Mouse (Mus musculus): Measurements from ENCODE around the gene Synj2.
A peak's percentile ranks its signal among the peaks of the same experiment; 100 is the strongest.

The Synj2 gene

DNA sequence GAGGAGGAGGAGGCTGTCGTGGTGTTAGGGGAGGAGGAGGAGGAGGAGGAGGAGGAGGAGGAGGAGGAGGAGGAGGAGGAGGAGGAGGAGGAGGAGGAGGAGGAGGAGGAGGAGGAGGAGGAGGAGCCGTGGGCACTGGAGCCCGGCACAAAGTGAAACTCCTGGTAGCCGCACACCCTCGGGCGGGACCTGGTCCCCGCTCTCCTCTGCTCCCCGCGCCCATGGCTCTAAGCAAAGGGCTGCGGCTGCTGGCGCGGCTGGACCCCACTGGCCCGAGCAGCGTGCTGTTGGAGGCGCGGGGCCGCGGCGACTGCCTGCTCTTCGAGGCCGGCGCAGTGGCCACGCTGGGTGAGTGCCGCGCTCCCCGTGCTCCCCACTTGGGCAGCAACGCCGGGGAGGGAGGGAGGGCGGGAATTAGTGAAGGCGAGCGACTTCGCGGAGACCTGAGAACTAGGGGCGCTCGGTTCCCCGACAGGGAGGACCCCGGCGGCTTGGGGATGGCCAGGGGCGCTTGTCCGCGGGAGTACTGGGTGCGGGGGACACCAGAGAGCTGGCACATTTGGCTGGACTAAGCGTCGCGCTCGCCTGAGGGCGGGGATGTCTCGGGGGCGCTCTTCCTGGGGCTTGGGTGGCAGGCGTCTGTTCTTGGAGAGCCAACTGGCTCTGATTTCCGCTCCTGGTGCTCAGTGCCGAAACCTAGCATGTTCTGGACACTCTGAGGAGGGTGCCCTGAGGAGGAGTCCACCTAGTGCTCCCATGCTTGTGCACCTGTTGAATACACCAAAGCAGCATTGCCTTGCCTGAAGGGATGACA is at the start of gene Synj2:
Gene Synj2 (plus strand): TSS at position 51 of the 814 bp plus-strand sequence.
- no peak for DNase-seq (ENCODE audit: low read depth)

DNA sequence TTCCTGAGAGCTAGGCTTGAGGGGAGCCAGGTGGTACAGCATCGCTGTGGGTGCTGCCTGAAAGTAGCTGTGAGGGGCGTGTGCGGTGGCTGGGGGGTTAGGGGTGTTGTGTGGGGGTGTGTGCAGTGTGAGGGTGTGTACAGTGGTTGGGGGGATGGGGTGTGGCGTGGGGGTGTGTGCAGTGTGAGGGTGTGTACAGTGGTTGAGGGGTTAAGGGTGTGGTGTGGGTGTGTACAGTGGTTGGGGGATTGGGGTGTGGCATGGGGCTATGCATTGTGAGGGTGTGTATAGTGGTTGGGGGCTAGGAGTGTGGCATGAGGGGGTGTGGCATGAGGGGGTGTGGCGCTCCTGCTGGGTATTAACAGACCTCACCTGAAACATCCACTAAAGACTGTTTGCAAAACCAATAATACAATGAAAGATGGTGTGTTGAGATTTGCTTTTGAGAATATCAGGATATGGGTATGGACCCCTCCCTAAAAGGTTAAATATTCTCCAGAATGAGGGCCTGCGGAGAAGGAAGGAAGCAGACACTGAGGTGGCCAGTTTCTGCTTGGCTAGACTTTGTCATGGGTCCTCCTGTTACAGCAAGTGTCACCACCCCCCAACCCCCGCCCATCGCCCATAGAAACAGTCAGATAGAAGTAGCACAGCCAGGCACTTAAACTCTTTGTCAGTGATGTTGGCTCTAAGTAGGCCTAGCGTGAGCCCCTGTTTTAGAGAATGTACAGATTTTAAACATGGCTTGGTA is 49.0 kb upstream of the Synj2 start:
- no peak for DNase-seq (ENCODE audit: low read depth)

DNA sequence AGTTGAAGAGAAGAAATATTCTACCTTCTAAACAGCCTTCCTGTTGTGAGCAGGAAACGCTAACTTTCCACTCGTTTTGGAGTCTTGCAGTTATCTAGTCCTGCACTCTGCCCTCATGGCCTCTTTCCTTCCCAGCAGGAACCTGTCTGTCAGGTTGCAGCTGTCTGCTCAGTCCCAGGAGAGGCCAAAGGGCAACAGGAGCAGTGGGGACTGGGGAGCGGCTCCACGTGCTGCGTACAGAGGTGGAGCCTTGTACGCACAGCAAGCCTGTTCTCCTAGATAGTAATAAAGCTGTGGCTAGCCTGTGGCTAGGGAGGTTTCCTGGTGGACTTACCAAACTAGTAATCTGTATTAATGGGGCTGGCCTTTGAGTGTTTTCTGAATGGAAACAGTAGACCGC is 48.0 kb upstream of the Synj2 start:
- no peak for DNase-seq (ENCODE audit: low read depth)

DNA sequence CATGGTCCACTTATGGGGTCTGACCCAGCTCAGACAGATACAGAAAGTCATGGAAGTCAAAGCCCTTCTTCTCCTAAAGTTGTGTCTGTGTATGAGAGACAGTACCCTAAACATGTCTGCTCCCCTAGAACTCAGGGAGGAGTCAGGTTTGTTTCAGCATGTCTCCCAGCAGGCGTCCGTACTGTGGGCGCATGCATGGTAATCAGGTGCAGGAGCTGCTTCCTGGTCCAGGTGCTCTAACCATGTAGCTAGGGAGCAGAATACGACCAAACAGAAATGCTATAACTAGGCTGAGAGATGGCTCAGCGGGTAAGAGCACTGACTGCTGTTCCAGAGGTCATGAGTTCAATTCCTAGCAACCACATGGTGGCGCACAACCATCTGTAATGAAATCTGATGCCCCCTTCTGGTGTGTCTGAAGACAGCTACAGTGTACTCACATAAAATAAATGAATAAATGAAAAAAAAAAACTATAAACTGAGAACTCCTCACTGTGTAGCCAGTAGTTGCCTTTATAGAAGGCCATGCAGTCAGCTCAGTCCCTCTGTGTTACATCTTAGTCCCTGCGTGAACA is 47.4 kb upstream of the Synj2 start:
- no peak for DNase-seq (ENCODE audit: low read depth)

DNA sequence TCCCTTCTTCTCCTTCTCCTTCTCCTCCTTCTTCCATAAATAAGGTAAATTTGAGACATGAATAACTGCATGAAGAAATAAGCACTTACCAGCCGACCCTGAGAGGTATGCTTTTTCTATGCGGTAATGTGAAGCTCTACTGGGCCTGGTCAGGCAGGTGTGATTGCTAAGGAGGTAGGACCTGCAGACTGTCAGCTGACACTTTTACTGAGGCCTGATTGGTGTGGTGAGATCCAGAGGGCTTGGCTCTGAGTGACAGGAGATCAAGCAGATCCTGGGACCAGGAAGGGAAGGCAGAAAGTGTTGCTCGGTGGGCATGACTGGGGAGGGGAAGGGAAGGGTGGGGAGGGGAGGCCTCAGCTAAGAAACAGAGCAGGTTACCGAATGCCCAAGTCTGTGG is 45.0 kb upstream of the Synj2 start:
- no peak for DNase-seq (ENCODE audit: low read depth)

DNA sequence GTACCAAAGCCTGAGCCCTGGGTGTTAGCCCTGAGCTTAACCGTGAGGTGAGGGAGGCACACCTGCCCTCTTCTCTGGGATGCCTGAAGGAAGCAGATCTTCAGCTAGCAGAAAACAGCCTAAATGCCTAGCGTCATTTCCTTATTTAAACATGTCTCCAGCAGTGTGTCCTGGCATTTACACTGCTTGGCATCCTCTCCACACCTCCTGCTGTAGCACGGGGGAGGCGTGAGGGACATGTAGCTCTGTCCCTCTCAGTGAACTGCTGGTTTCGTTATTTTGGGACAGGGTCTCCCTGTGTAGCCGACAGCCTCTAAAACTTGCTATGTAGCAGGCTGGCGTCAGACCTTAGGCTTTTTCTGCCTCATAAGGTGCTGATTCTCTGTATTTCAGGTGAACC is 44.5 kb upstream of the Synj2 start:
- no peak for DNase-seq (ENCODE audit: low read depth)

DNA sequence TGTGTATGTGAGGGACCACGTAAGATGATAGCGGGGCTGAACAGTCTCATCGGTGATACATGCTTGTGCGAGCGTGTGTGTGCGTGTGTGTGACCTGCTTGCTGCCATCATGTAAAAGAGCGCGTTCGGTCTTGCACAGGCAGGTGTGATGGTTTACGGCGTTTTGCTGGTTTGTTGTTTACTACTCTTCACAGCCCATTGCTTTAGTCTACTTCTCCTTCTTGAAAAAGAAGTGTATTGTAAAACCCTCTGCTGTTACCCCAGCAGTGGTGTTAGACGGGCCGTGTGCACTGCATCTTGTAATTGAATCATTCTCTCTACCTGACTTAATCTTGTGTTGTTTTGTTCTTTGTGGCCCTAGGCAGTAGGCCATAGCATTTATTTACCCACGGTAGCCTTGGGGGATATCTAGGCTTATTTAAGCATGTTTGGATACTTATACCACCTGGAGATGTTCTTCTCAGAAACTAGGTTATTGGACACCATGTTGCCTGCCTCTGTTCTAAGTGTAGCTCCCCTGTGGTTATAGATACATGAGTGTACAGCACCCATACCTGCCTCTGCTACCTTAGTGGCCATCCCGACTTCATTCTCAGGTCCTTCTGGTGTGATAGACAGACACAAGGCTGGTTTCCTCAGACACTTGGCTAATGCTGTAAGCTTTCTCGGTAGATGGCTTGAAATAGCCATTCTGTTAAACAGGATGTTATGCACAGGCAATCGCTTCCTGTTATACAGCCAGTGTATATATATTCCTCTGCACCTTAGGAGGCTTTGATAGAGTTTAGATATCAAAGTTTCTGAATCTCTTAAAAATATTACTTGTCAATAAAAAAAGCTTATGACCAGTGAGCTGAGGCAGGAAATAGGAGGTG is 43.5 kb upstream of the Synj2 start:
- no peak for DNase-seq (ENCODE audit: low read depth)

DNA sequence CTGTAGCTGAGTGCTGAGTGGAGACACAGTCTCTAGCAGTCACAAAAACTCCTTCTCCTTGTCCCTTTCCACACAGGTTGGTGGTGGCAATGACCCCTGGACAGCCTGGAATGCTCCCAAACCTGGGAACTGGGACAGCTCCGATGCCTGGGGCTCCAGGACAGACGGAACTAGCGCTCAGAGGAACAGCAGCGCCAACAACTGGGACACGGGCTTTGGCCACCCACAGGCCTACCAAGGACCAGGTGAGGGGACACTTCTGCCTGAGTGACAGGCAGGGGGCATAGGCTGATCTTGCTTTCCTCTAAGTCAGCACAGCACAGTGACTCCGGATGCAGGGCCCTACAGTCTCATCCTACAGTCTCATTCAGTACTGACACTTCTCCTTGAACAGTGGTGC is 41.8 kb upstream of the Synj2 start:
- DNase-seq (ENCODE audit: low read depth), result no peak

DNA sequence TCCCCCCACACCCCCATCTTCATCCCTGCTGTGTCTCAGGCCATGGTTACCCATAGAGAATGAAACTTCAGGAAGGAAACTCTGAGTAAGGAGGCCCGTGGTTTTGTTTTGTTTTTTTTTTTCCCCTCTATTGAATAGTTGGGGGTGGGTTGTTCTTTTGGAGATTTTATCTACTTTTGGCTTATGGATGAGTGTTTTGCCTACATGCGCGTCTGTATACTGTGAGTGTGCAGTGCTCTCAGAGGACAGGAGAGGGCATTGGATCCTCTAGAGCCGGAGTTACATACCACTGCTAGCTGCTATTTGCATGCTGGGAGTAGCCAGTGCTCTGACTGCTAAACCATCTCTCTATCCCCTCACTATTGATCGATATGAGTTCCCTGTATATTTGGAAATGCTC is 39.7 kb upstream of the Synj2 start:
- no peak for DNase-seq (ENCODE audit: low read depth)

DNA sequence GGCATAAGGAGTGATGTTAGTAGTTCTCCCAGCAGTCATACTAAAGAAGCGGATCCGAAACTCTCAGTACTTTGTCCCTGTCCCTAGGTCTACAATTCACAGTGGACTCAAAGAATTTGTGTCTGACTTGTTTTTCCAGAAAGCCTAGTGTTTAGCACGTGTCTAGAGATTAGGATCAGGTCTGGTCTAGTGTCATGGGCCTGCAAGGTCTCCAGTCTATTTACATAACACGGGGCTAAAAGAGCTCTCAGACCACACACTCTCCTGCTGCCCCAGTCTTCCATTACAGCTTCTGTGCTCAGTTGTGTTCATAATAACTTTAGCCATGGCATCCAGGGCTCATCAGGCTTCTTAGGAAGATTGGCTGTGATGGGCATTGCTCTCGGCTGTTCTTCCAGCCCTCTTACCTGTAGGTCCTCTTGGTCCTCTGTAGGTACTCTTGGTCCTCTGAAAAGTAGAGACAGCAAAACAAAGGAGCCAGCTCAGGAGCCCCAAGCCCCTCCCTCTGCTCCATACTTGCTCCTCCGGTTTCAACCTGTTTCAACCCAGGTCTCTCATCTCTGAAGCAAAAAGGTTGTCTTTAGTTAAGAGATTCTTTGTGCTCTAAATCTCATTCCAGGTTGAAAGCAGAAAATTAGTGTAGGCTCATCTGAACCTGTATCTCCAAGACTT is 37.3 kb upstream of the Synj2 start:
- no peak for DNase-seq (ENCODE audit: low read depth)

DNA sequence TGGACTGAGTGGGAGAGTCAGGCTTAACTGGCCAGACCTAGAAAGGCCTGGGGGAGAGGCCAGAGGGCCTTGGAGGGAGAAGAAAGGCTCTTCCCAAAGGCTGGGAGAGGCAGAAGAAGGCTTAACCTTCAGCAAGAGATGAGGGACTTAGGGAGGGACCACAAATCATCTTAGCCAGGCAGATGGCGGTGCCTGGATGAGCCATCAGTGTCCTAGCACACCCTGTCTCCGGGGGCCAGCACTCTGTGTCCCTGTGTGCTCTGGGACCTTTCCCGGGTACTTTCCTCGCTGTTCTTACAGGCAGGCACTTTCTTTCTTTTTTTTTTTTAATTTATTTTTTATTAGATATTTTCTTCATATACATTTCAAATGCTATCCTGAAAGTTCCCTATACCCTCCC is 31.4 kb upstream of the Synj2 start:
- DNase-seq (ENCODE audit: low read depth), result no peak

DNA sequence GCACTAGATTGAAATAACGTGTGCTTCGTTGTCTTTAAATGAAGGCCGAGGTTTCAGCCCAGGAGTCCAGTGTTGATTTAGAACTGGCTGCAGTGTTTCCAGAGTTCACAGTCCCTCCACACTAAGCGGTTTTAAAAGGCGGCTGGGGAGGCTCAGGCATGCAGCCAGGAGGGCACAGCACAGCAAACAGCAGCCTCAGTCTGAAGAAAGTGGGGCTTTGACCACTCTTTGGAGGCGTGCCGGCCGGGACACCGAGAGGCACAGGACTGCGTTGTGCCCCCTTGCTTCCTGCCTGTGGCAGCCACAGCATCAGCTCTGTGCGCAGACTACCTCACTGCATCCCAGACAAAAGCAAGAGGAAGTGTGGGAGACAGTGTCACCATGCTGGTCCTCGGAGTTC is 29.5 kb upstream of the Synj2 start:
- no peak for DNase-seq (ENCODE audit: low read depth)

DNA sequence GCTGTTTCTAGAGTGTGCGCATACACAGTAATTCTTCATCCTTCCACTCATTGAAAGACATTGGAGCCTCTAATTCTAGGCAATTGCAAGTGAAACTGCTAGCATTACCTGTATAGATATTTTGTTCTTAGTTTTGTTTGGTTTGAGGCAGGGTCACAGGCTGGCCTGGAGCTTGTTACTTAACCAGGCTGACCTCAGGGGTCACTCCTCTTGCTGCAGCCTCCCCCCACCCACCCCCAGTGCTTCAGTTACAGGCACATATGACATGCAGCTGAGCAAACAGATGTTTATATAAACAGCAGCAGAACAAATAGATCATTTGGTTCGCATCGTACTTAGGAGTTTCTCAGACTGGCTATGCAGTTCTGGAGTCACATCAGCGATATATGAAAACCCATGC is 28.3 kb upstream of the Synj2 start:
- no peak for DNase-seq (ENCODE audit: low read depth)

DNA sequence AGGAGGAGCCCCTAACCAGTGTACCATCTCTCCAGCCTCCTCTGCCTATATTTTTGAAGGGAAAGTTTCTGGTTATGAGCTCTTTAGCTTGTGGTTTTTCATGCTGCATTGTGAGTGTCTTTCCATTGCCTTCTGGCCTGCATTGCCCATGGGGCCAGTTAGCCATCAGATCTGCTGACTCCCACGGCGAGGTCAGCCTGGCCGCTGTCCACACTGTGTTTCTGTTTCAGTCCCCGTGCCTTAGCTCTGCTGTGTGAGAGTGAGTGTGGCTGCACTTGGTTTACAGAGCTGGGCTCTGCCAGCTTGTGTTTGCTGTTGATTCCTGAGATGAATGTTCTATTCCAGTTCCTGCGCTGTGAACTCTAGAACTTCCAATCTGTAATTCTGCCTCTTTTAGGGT is 26.9 kb upstream of the Synj2 start:
- no peak for DNase-seq (ENCODE audit: low read depth)

DNA sequence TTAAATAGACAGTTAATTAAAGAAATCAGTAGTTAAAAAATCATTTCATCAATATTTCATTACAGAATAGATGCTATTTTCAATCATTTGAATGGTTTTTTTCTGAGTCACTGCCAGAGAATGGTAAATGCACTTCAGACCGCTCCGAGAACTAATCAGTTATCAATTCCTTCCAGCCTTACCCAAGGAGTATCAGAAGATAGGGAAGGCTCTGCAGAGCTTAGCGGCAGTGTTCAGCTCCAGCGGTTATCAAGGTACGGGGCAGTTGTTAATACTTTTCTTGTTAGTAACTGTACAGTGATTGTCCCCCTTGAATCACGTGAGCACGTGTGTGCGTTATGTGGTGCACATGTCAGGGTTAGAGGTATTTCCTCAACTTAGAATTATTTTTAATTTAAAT is 19.1 kb upstream of the Synj2 start:
- no peak for DNase-seq (ENCODE audit: low read depth)

DNA sequence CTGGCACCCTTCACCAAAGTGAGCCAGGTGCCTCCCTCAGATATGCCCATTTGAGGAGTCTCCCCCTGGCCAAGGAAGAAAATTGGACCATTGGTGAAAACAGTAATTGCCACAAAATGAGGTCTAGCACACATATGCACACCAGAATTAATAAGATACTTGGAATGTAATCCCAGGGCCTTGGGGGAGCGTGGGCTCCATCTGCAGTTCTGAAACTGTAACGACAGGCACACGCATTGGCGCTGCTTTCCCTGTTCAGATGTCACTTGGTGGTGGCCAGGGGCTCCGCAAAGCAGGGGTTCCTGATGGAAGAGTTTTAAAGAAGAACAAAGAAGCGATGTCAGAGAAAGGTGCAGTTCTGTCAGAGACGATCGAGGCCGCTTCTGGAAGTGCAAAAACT is 17.8 kb upstream of the Synj2 start:
- DNase-seq (ENCODE audit: low read depth), result no peak

DNA sequence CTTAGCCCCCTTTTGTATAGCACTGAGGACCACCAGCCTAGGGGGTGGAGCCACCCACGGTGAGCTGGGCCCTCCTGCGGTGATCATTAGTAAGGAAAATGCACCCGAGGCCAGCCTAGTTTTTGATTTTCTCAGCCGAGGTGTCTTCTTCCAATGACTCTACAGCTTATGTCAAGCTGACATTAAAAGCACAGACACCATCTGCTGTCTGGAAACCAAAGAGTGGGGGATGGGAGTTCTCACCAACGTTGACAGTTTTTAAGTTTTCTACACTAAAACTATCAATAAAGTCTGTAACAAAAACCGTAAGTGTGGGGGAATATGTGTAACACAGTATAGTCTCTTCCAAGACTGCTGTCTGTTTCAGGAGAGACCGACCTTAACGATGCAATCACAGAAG is 16.8 kb upstream of the Synj2 start:
- no peak for DNase-seq (ENCODE audit: low read depth)

DNA sequence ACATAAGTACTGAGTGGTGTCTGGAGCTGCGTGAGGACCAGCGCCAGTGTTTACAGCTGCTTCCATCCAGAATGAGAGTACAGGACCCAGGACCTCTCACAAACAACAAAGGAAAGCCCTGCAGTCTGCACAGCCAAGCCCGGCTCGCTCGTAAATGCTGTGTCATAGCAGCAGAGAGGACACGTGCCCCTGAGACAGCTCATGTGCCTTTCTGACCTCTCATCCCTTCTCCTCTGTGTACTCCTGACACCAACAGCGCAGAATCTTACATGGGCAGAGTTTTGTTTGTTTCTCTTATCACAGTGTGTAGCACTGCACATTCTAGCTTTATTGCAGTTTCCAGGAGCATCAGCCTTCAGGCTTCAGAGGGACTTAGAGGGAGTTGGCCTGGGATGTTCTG is 14.4 kb upstream of the Synj2 start:
- no peak for DNase-seq (ENCODE audit: low read depth)

DNA sequence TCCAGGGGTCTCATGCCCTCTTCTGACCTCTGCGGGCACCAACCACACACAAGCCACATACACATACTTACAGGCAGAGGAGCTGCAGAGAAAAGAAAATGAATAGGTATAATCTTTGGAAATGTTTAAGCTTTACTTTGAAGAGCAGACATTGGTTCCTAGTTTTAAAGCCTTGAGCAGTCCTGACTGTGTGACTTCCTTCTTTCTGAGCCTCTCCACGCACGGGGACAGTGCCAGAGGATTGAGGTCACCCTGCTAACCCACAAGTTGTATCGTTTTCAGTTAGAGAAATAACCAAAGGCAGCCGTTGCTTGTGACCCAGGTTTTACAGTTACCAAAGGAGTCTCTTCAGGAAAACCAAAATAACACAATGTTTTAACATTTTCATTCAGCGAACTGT is 12.0 kb upstream of the Synj2 start:
- DNase-seq (ENCODE audit: low read depth), result no peak

DNA sequence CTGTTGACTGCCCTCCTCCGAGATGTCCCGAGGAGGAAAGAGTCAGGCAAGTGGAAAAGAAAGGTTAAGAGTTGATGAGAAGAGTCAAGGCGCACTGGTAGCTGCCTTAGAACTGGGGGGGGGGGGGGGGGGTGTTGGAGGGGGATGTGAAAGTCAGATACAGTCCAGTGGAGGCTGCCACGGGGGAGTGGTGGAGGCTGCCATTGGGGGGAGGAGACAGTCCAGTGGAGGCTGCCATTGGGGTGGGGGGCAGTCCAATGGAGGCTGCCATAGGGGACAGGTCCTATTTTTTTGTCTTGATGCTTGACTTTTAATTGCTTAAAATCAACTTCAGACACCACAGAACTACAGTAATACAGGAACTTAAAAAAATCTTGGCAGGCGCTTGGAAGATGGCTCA is 8.9 kb upstream of the Synj2 start:
- DNase-seq (ENCODE audit: low read depth), result no peak

DNA sequence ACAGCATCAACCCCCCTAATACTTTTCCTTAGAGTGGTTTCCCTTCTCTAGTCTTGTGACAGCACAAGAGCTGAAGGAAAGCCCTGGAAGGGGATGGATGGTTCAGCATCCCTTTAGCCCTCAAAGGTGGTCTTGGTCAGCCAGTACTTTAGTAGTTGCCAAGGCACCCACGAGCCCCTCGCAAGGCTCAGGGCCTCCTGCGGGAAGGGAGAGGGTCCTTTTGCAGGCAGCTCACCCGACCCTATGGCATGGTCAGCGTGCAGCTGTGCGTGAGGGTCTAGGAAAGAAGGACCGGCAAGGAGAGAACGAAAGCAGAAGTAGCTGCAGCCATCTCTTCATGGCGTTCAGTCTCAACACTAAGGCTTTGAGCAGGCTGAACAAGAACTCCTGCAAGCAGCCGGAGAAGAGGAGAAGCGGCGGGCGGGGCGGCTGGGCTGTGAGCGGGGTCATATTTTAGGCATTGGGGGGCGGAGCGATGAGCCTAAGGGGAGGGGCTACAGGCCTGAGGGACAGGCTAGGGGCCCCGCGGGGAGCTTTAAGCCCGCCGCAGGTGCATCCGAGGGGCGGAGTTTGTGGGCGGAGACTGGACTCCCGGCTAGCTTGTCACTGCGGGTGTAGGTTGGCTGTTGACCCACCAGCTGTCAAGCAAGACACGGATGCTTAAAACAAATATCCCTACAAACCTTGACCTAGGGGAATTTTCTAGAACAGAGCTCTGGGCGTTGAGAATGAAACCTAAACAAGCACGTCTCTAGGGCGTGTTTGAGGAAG is 6.3 kb upstream of the Synj2 start:
- peak; percentile 84 for DNase-seq (ENCODE audit: low read depth)

Data from c-Kit-positive CD71-positive TER-119-negative erythroid progenitor cells, embryonic 14.5 days (primary cell).